Mouse (Mus musculus): ENCODE results near the gene Phkg2. TPM values are rescaled to one million over a fixed set of nuclear protein-coding genes. Genes with fewer than 3 reads are reported as not detected.
"Not testable (repeated sequence)": the region's sequence is repeated elsewhere in the genome, so short reads cannot be mapped to it uniquely, and the experiment has no call there.

Gene Phkg2
- polyA plus RNA-seq, 1 experiment from 2014 or later, result 27.5 TPM

GRCm38 (mm10) chr7:127618402-127618801 is 45.3 kb downstream of the Phkg2 start:
- H3K27me3 ChIP-seq; H3K27ac ChIP-seq; H3K4me2 ChIP-seq; H3K9ac ChIP-seq; H3K36me3 ChIP-seq; H3K9me3 ChIP-seq (replicated peaks); H3K4me3 ChIP-seq; ATAC-seq (replicated peaks; ENCODE audit: insufficient number of reproducible peaks, insufficient read depth, low FRiP score, low read depth): not testable (repeated sequence)
- peaks cover 17% of the 10 kb centered on the region for H3K4me1 ChIP-seq (replicated peaks)
- WGBS, result 88% methylated on average over 7 of the region's 8 CpGs

GRCm38 (mm10) chr7:127626039-127626438 is 52.9 kb downstream of the Phkg2 start:
- 97% methylated on average over 7 of the region's 7 CpGs for WGBS
- H3K27ac ChIP-seq, result no peak overlapping the region
- H3K9ac ChIP-seq, result no peak overlapping the region
- no peak overlapping the region for H3K4me2 ChIP-seq
- H3K4me1 ChIP-seq (replicated peaks), result no peaks in the 10 kb centered on the region
- ATAC-seq (replicated peaks; ENCODE audit: insufficient number of reproducible peaks, insufficient read depth, low FRiP score, low read depth), result no peak
- no peak overlapping the region for H3K4me3 ChIP-seq
- no peaks in the 10 kb centered on the region for H3K27me3 ChIP-seq
- no peaks in the 10 kb centered on the region for H3K36me3 ChIP-seq
- H3K9me3 ChIP-seq (replicated peaks), result no peaks in the 10 kb centered on the region

- H3K36me3 ChIP-seq, result no peaks in the 10 kb centered on the region
- H3K9me3 ChIP-seq (replicated peaks), result no peaks in the 10 kb centered on the region
- H3K4me2 ChIP-seq, result no peak overlapping the region
- H3K27me3 ChIP-seq, result no peaks in the 10 kb centered on the region
- no peak overlapping the region for H3K9ac ChIP-seq
- no peaks in the 10 kb centered on the region for H3K4me1 ChIP-seq (replicated peaks)
- no peak overlapping the region for H3K27ac ChIP-seq
- ATAC-seq (replicated peaks; ENCODE audit: insufficient number of reproducible peaks, insufficient read depth, low FRiP score, low read depth), result no peak
- WGBS, result 82% methylated on average over 4 of the region's 4 CpGs
- H3K4me3 ChIP-seq, result no peak overlapping the region
These were observed 53.3 kb downstream of the Phkg2 start for GRCm38 (mm10) chr7:127626471-127626870.

- Histone ChIP-seq H3K27ac (no peak overlapping the region), H3K4me3 (no peak overlapping the region), H3K9me3 (replicated peaks) (no peaks in the 10 kb centered on the region), H3K4me2 (no peak overlapping the region), H3K9ac (no peak overlapping the region), H3K36me3 (no peaks in the 10 kb centered on the region), H3K27me3 (no peaks in the 10 kb centered on the region), H3K4me1 (replicated peaks) (no peaks in the 10 kb centered on the region)
- WGBS, result 69% methylated on average over 5 of the region's 5 CpGs
- ATAC-seq (replicated peaks; ENCODE audit: insufficient number of reproducible peaks, insufficient read depth, low FRiP score, low read depth), result no peak
These were observed 55.5 kb downstream of the Phkg2 start for GRCm38 (mm10) chr7:127628646-127629045.

- H3K9me3 ChIP-seq (replicated peaks), result no peaks in the 10 kb centered on the region
- ATAC-seq (replicated peaks; ENCODE audit: insufficient number of reproducible peaks, insufficient read depth, low FRiP score, low read depth), result no peak
- H3K4me1 ChIP-seq (replicated peaks), result no peaks in the 10 kb centered on the region
- no peak overlapping the region for H3K4me3 ChIP-seq
- WGBS, result 82% methylated on average over 4 of the region's 4 CpGs
- H3K9ac ChIP-seq, result no peak overlapping the region
- H3K27ac ChIP-seq, result no peak overlapping the region
- no peaks in the 10 kb centered on the region for H3K27me3 ChIP-seq
- H3K36me3 ChIP-seq, result no peaks in the 10 kb centered on the region
- no peak overlapping the region for H3K4me2 ChIP-seq
These were observed 58.3 kb downstream of the Phkg2 start for GRCm38 (mm10) chr7:127631416-127631815.

Other genes with a start within 250 kb of the Phkg2 start
- 17.1 and 19.6 TPM in 2 replicates for gene Zfp768, start 227.8 kb upstream of the Phkg2 start, polyA plus RNA-seq (2015; fragmentation: Nextera tagmentation; extraction: Ambion mirVana)
- gene Zfp747, start 197.3 kb upstream of the Phkg2 start, polyA plus RNA-seq (2015; fragmentation: Nextera tagmentation; extraction: Ambion mirVana), result 4.6 and 5.6 TPM in 2 replicates
- gene 9130019O22Rik, start 186.2 kb upstream of the Phkg2 start, polyA plus RNA-seq (2015; fragmentation: Nextera tagmentation; extraction: Ambion mirVana), result 3.0 and 4.4 TPM in 2 replicates
- gene E430018J23Rik, start 179.7 kb upstream of the Phkg2 start, polyA plus RNA-seq (2015; fragmentation: Nextera tagmentation; extraction: Ambion mirVana), result 3.7 and 4.8 TPM in 2 replicates
- gene Zfp764, start 166.5 kb upstream of the Phkg2 start, polyA plus RNA-seq (2015; fragmentation: Nextera tagmentation; extraction: Ambion mirVana), result 4.8 and 6.3 TPM in 2 replicates
- gene Zfp688, start 151.3 kb upstream of the Phkg2 start, polyA plus RNA-seq (2015; fragmentation: Nextera tagmentation; extraction: Ambion mirVana), result 12.0 and 15.6 TPM in 2 replicates
- 3.9 and 5.6 TPM in 2 replicates for gene Zfp689, start 124.2 kb upstream of the Phkg2 start, polyA plus RNA-seq (2015; fragmentation: Nextera tagmentation; extraction: Ambion mirVana)
- gene Prr14, start 113.7 kb upstream of the Phkg2 start, polyA plus RNA-seq (2015; fragmentation: Nextera tagmentation; extraction: Ambion mirVana), result 27.7 and 32.6 TPM in 2 replicates
- gene Fbrs, start 94.1 kb upstream of the Phkg2 start, polyA plus RNA-seq (2015; fragmentation: Nextera tagmentation; extraction: Ambion mirVana), result 7.0 and 9.0 TPM in 2 replicates
- gene Srcap, start 61.4 kb upstream of the Phkg2 start, polyA plus RNA-seq (2015; fragmentation: Nextera tagmentation; extraction: Ambion mirVana), result 25.7 and 41.5 TPM in 2 replicates
- 8.2 and 9.0 TPM in 2 replicates for gene Gm42715, start 53.8 kb upstream of the Phkg2 start, polyA plus RNA-seq (2015; fragmentation: Nextera tagmentation; extraction: Ambion mirVana)
- 2.9 and 4.1 TPM in 2 replicates for gene Tmem265, start 11.9 kb upstream of the Phkg2 start, polyA plus RNA-seq (2015; fragmentation: Nextera tagmentation; extraction: Ambion mirVana)
- 10.6 and 12.6 TPM in 2 replicates for gene Ccdc189, start 15.3 kb downstream of the Phkg2 start, polyA plus RNA-seq (2015; fragmentation: Nextera tagmentation; extraction: Ambion mirVana)
- 27.9 and 32.3 TPM in 2 replicates for gene Rnf40, start 15.4 kb downstream of the Phkg2 start, polyA plus RNA-seq (2015; fragmentation: Nextera tagmentation; extraction: Ambion mirVana)
- gene Zfp629, start 42.5 kb downstream of the Phkg2 start, polyA plus RNA-seq (2015; fragmentation: Nextera tagmentation; extraction: Ambion mirVana), result 7.8 and 10.5 TPM in 2 replicates
- gene Bcl7c, start 135.6 kb downstream of the Phkg2 start, polyA plus RNA-seq (2015; fragmentation: Nextera tagmentation; extraction: Ambion mirVana), result 37.2 and 45.7 TPM in 2 replicates
- 4.7 and 8.4 TPM in 2 replicates for gene Ctf1, start 139.4 kb downstream of the Phkg2 start, polyA plus RNA-seq (2015; fragmentation: Nextera tagmentation; extraction: Ambion mirVana)
- 0.20 TPM in 1 of 2 replicates, not detected in the other for gene Ctf2, start 158.8 kb downstream of the Phkg2 start, polyA plus RNA-seq (2015; fragmentation: Nextera tagmentation; extraction: Ambion mirVana)
- gene Fbxl19, start 171.2 kb downstream of the Phkg2 start, polyA plus RNA-seq (2015; fragmentation: Nextera tagmentation; extraction: Ambion mirVana), result 1.4 and 2.2 TPM in 2 replicates
- gene Orai3, start 196.5 kb downstream of the Phkg2 start, polyA plus RNA-seq (2015; fragmentation: Nextera tagmentation; extraction: Ambion mirVana), result 15.6 and 21.7 TPM in 2 replicates
- 13.0 and 16.7 TPM in 2 replicates for gene Setd1a, start 203.3 kb downstream of the Phkg2 start, polyA plus RNA-seq (2015; fragmentation: Nextera tagmentation; extraction: Ambion mirVana)
- gene Gm49388, start 212.3 kb downstream of the Phkg2 start, polyA plus RNA-seq (2015; fragmentation: Nextera tagmentation; extraction: Ambion mirVana), result not detected in 2 replicates
- gene Hsd3b7, start 227.3 kb downstream of the Phkg2 start, polyA plus RNA-seq (2015; fragmentation: Nextera tagmentation; extraction: Ambion mirVana), result 22.0 and 24.0 TPM in 2 replicates

Data from heart, embryonic 15.5 days (tissue).